Mouse (Mus musculus): ENCODE data around the gene Adck2. TPM values are rescaled to one million over a fixed set of nuclear protein-coding genes. Genes with fewer than 3 reads are reported as not detected.

The Adck2 gene
- polyA plus RNA-seq, 1 experiment: 5.8 TPM

DNA sequence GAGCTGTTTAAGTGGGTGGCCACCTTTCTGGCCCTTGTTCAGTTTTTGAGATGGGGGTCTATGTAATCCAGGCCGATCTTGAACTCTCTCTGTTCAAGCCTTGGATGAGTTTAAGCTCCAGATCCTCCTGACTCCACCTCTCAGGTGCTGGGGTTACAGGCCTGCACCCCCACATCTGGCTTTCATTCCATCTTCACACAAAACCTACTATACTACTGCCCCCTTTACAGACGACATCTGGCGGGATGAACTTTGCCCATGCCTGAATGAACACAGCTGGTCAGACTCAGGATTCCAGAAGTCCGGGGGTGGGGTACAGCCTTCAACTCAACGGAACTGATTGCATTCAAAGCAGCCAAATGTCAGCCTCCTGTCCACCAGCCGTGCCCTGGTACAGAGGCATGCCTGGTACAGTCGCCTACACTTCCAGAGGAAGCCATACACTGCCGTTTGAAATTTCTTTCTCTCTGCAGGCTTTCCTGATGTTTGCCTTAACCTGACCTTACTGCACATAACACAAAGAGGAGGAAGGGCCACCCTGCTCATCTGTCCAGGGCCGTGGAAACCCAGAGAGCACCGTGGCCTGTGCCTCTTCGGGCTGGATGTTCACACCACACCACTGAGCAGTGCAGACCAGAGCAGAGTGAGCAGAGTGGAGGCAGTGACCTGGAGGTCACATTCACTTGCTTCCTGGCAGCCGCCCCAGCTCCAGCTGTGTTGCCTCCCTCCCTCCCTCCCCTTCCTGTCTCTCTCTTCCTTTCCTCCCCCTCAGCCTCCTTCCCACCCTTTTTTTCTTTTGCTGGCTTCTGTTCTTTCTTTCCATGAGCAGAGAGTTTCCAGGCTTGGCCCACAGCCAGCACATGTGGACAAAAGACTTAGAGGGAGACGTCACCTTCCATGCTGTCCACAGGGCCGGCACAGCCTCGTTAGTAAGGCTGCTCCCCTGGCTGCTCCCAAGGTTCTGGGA is 30.8 kb upstream of the Adck2 start:
- Histone ChIP-seq H3K27me3 (ENCODE audit: control insufficient read depth, insufficient read depth, insufficient read length) (no peaks in the 10 kb centered on the region), H3K36me3 (ENCODE audit: control insufficient read depth, insufficient read depth) (no peaks in the 10 kb centered on the region), H3K79me3 (ENCODE audit: low read depth) (no peaks in the 10 kb centered on the region), H3ac (ENCODE audit: control insufficient read depth, insufficient read length, low read depth) (no peak overlapping the region), H3K79me2 (ENCODE audit: control insufficient read depth, insufficient read depth) (no peaks in the 10 kb centered on the region), H3K4me3 (ENCODE audit: insufficient read depth, poor library complexity, severe bottlenecking) (no peak overlapping the region)
- TF ChIP-seq MYOD1 (IDR thresholded peaks at IDR 0.05; ENCODE audit: control insufficient read depth, insufficient read length, low read depth): no peak
- no peak for TF ChIP-seq MYOG (IDR thresholded peaks at IDR 0.05; ENCODE audit: control insufficient read depth, extremely low read depth, insufficient read length)
- no peak for TF ChIP-seq USF1 (IDR thresholded peaks at IDR 0.05; ENCODE audit: low read depth)
- TF ChIP-seq MAX (IDR thresholded peaks at IDR 0.05): no peak
- TF ChIP-seq CEBPB (IDR thresholded peaks at IDR 0.05; ENCODE audit: low read depth): no peak
- TF ChIP-seq FOSL1 (IDR thresholded peaks at IDR 0.05; ENCODE audit: insufficient read depth, low read length, poor library complexity, severe bottlenecking): no peak
- TF ChIP-seq CTCF (IDR thresholded peaks at IDR 0.05; ENCODE audit: control insufficient read depth, insufficient read depth, insufficient read length): no peak

DNA sequence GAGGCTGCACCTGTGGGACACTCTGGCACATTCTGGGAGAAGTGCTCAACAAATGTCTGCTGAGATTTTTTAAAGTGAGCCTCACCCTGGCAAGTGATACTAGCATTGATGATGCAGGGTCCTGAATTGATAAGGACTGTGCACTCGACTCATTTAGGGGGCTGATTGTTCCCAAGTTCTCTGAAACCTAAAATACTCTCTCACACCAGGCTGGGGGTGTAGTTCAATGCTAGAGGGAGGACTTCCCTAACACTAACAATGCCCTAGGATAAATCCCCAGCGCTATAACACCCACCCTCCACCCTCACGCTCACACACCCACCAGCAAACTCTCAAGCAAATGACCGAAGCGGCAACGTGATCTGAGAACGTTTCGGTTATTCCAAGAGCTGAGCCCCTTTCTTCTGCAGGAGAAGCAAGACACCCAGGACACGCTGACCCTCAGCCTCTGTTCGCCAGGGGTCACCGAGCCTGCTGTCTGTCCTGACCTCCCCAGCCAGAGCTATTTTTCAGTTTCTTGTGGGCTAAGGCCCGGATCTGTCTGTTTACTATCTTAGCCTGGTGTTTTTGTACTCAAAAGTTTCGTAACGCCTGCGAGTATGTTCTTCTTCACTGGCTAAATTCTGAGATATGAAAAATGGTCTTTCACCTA is 29.8 kb upstream of the Adck2 start:
- Histone ChIP-seq H3ac (ENCODE audit: control insufficient read depth, insufficient read length, low read depth) (no peak overlapping the region), H3K27me3 (ENCODE audit: control insufficient read depth, insufficient read depth, insufficient read length) (no peaks in the 10 kb centered on the region), H3K4me3 (ENCODE audit: insufficient read depth, poor library complexity, severe bottlenecking) (no peak overlapping the region), H3K36me3 (ENCODE audit: control insufficient read depth, insufficient read depth) (no peaks in the 10 kb centered on the region), H3K79me3 (ENCODE audit: low read depth) (no peaks in the 10 kb centered on the region), H3K79me2 (ENCODE audit: control insufficient read depth, insufficient read depth) (peaks cover 2% of the 10 kb centered on the region)
- no peak for TF ChIP-seq MYOG (IDR thresholded peaks at IDR 0.05; ENCODE audit: control insufficient read depth, extremely low read depth, insufficient read length)
- TF ChIP-seq FOSL1 (IDR thresholded peaks at IDR 0.05; ENCODE audit: insufficient read depth, low read length, poor library complexity, severe bottlenecking): no peak
- no peak for TF ChIP-seq MYOD1 (IDR thresholded peaks at IDR 0.05; ENCODE audit: control insufficient read depth, insufficient read length, low read depth)
- TF ChIP-seq CTCF (IDR thresholded peaks at IDR 0.05; ENCODE audit: control insufficient read depth, insufficient read depth, insufficient read length): no peak
- TF ChIP-seq CEBPB (IDR thresholded peaks at IDR 0.05; ENCODE audit: low read depth): no peak
- no peak for TF ChIP-seq USF1 (IDR thresholded peaks at IDR 0.05; ENCODE audit: low read depth)
- TF ChIP-seq MAX (IDR thresholded peaks at IDR 0.05): no peak

DNA sequence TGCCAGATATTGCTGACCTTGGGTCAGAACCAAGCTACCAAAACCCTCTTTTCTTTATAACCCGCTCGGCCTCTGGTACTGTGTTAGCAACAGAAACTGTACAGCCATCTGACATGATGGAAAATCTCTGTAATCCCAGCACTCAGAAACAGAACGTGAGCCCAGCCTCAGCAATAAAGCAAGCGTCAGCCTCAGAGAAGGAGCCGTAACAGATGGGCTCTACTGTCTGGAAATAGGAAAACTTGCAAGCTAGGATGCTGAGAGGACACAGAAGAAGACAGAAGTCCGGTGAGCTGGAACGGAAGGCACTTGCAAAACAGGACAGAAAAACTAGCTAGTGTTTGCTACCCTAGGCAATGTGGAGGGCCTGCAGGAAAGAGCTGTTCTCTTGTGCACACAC is 28.2 kb upstream of the Adck2 start:
- no peak overlapping the region for H3ac ChIP-seq (ENCODE audit: control insufficient read depth, insufficient read length, low read depth)
- no peaks in the 10 kb centered on the region for H3K36me3 ChIP-seq (ENCODE audit: control insufficient read depth, insufficient read depth)
- no peaks in the 10 kb centered on the region for H3K27me3 ChIP-seq (ENCODE audit: control insufficient read depth, insufficient read depth, insufficient read length)

DNA sequence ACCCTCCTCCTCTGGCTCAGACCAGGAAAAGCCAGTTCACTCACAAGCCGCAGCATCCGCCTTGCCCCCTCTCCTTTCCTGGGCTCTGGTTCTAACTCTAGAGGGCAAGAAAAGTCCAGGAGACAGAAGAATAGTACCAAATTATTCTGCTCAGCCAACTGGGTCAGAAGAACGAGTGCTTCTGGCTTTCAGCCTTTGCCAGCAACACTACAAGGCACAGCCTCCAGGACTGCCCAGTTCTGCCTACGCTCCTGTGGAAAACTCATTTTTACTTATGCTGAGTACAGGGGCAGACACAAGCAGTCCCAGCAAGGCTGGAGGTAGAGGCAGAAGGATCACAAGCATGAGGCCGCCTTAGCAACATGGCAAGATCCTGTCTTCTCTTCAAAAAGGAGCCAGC is 25.6 kb upstream of the Adck2 start:
- Histone ChIP-seq H3ac (ENCODE audit: control insufficient read depth, insufficient read length, low read depth) (no peak overlapping the region), H3K4me3 (ENCODE audit: insufficient read depth, poor library complexity, severe bottlenecking) (no peak overlapping the region), H3K36me3 (ENCODE audit: control insufficient read depth, insufficient read depth) (no peaks in the 10 kb centered on the region), H3K27me3 (ENCODE audit: control insufficient read depth, insufficient read depth, insufficient read length) (no peaks in the 10 kb centered on the region), H3K79me2 (ENCODE audit: control insufficient read depth, insufficient read depth) (peaks cover 12% of the 10 kb centered on the region), H3K79me3 (ENCODE audit: low read depth) (no peaks in the 10 kb centered on the region)
- TF ChIP-seq MAX (IDR thresholded peaks at IDR 0.05): no peak
- no peak for TF ChIP-seq MYOD1 (IDR thresholded peaks at IDR 0.05; ENCODE audit: control insufficient read depth, insufficient read length, low read depth)
- no peak for TF ChIP-seq CEBPB (IDR thresholded peaks at IDR 0.05; ENCODE audit: low read depth)
- no peak for TF ChIP-seq CTCF (IDR thresholded peaks at IDR 0.05; ENCODE audit: control insufficient read depth, insufficient read depth, insufficient read length)

More for the DNA sequence above, 28.2 kb upstream of the Adck2 start:
- Histone ChIP-seq H3K79me2 (ENCODE audit: control insufficient read depth, insufficient read depth) (peaks cover 12% of the 10 kb centered on the region), H3K4me3 (ENCODE audit: insufficient read depth, poor library complexity, severe bottlenecking) (no peak overlapping the region), H3K79me3 (ENCODE audit: low read depth) (no peaks in the 10 kb centered on the region)
- TF ChIP-seq FOSL1 (IDR thresholded peaks at IDR 0.05; ENCODE audit: insufficient read depth, low read length, poor library complexity, severe bottlenecking): no peak
- TF ChIP-seq MYOD1 (IDR thresholded peaks at IDR 0.05; ENCODE audit: control insufficient read depth, insufficient read length, low read depth): no peak

- TF ChIP-seq CTCF (IDR thresholded peaks at IDR 0.05; ENCODE audit: control insufficient read depth, insufficient read depth, insufficient read length): no peak
- TF ChIP-seq MYOD1 (IDR thresholded peaks at IDR 0.05; ENCODE audit: control insufficient read depth, insufficient read length, low read depth): no peak
- TF ChIP-seq CEBPB (IDR thresholded peaks at IDR 0.05; ENCODE audit: low read depth): no peak
- no peak for TF ChIP-seq MYOG (IDR thresholded peaks at IDR 0.05; ENCODE audit: control insufficient read depth, extremely low read depth, insufficient read length)
- Histone ChIP-seq H3K36me3 (ENCODE audit: control insufficient read depth, insufficient read depth) (no peaks in the 10 kb centered on the region), H3K79me3 (ENCODE audit: low read depth) (no peaks in the 10 kb centered on the region), H3K4me3 (ENCODE audit: insufficient read depth, poor library complexity, severe bottlenecking) (no peak overlapping the region), H3ac (ENCODE audit: control insufficient read depth, insufficient read length, low read depth) (peak overlapping the region; percentile 33), H3K79me2 (ENCODE audit: control insufficient read depth, insufficient read depth) (peaks cover 29% of the 10 kb centered on the region), H3K27me3 (ENCODE audit: control insufficient read depth, insufficient read depth, insufficient read length) (no peaks in the 10 kb centered on the region)
These were observed 21.6 kb upstream of the Adck2 start for GRCm38 (mm10) chr6:39551981-39552636.
